Mouse (Mus musculus): Measurements from ENCODE around the gene Cd3g. TPM values are rescaled to one million over a fixed set of nuclear protein-coding genes. Genes with fewer than 3 reads are reported as not detected.
"Not testable (repeated sequence)": the region's sequence is repeated elsewhere in the genome, so short reads cannot be mapped to it uniquely, and the experiment has no call there.

Gene Cd3g
- total RNA-seq, 4 experiments from 2014 or later, result not detected

- DNase-seq (ENCODE audit: low spot score in 2 of 2), result no peak
Measured at GRCm38 (mm10) chr9:44986242-44986781, 6.1 kb upstream of the Cd3g start.

- no peak for DNase-seq (ENCODE audit: low spot score in 2 of 2)
Measured at GRCm38 (mm10) chr9:44985721-44986161, 5.5 kb upstream of the Cd3g start.

- no peak for DNase-seq (ENCODE audit: low spot score in 2 of 2)
Measured at GRCm38 (mm10) chr9:44983001-44983400, 2.8 kb upstream of the Cd3g start.

- DNase-seq (ENCODE audit: low spot score in 2 of 2), result no peak
Measured at GRCm38 (mm10) chr9:44982531-44982930, 2.3 kb upstream of the Cd3g start.

- DNase-seq (ENCODE audit: low spot score in 2 of 2), result no peak
Measured at GRCm38 (mm10) chr9:44982081-44982480, 1.9 kb upstream of the Cd3g start.

GRCm38 (mm10) chr9:44981676-44982075, 1.4 kb upstream of the Cd3g start, which contains the start of gene Cd3d:
TSS of gene Cd3d (plus strand) at chr9:44981786.
- DNase-seq (ENCODE audit: low spot score in 2 of 2), result no peak

- DNase-seq (ENCODE audit: low spot score in 2 of 2), result no peak
Measured at GRCm38 (mm10) chr9:44981104-44981503, 873 bp upstream of the Cd3g start.

- DNase-seq (ENCODE audit: low spot score in 2 of 2), result no peak
Measured at GRCm38 (mm10) chr9:44979806-44980205, 425 bp downstream of the Cd3g start.

- no peak for DNase-seq (ENCODE audit: low spot score in 2 of 2)
Measured at GRCm38 (mm10) chr9:44977813-44978212, 2.4 kb downstream of the Cd3g start.

- no peak for DNase-seq (ENCODE audit: low spot score in 2 of 2)
Measured at GRCm38 (mm10) chr9:44969450-44969849, 10.8 kb downstream of the Cd3g start.

GRCm38 (mm10) chr9:44967763-44968162, 12.5 kb downstream of the Cd3g start:
- not testable (repeated sequence) for DNase-seq (ENCODE audit: low spot score in 2 of 2)

- DNase-seq (ENCODE audit: low spot score in 2 of 2), result peak; percentile 79 to 82
Measured at GRCm38 (mm10) chr9:44966815-44967242, 13.4 kb downstream of the Cd3g start.

- DNase-seq (ENCODE audit: low spot score in 2 of 2), result no peak
Measured at GRCm38 (mm10) chr9:44965833-44966466, 14.3 kb downstream of the Cd3g start.

GRCm38 (mm10) chr9:44965126-44965832, 15.0 kb downstream of the Cd3g start, which contains the start of gene Ube4a:
TSS of gene Ube4a (minus strand) at chr9:44965600.
- DNase-seq (ENCODE audit: low spot score in 2 of 2), result peak; percentile 96 to 97

- DNase-seq (ENCODE audit: low spot score in 2 of 2), result no peak
Measured at GRCm38 (mm10) chr9:44954432-44954831, 25.8 kb downstream of the Cd3g start.

- no peak for DNase-seq (ENCODE audit: low spot score in 2 of 2)
Measured at GRCm38 (mm10) chr9:44947836-44948235, 32.4 kb downstream of the Cd3g start.

- no peak for DNase-seq (ENCODE audit: low spot score in 2 of 2)
Measured at GRCm38 (mm10) chr9:44946185-44946695, 34.0 kb downstream of the Cd3g start.

- DNase-seq (ENCODE audit: low spot score in 2 of 2), result peak in 1 of 2 experiments; percentile 44
Measured at GRCm38 (mm10) chr9:44942421-44942820, 37.8 kb downstream of the Cd3g start.

GRCm38 (mm10) chr9:44941756-44942155, 38.5 kb downstream of the Cd3g start:
- DNase-seq (ENCODE audit: low spot score in 2 of 2), result peak; percentile 53 to 65

GRCm38 (mm10) chr9:44921543-44921942, 58.7 kb downstream of the Cd3g start:
- no peak for DNase-seq (ENCODE audit: low spot score in 2 of 2)

- DNase-seq (ENCODE audit: low spot score in 2 of 2), result peak in 1 of 2 experiments; percentile 30
Measured at GRCm38 (mm10) chr9:44921123-44921468, 59.1 kb downstream of the Cd3g start.
